Mouse (Mus musculus): ENCODE data around the gene Rln3.

- TF ChIP-seq POLR2A (IDR thresholded peaks at IDR 0.05; ENCODE audit: borderline replicate concordance, insufficient read depth, low read length) (no peak), CTCF (IDR thresholded peaks at IDR 0.05; ENCODE audit: borderline replicate concordance, insufficient read depth, low read depth, low read length) (no peak)
These were observed 44.5 kb upstream of the Rln3 start for GRCm38 (mm10) chr8:84089277-84089676.

Measured in cerebellum, adult 2 months (tissue).